Mouse (Mus musculus) skeletal muscle tissue, adult 2 months (tissue): ENCODE results near the gene Zmiz1.
A peak's percentile ranks its signal among the peaks of the same experiment; 100 is the strongest.

ENCODE experiments used
- DNase-seq: peaks from one replicate; pipeline ENCODE4 v3.0.0-alpha.2; 2012; ENCODE audit warnings: low read depth, low spot score

Gene Zmiz1

GRCm38 (mm10) chr14:25459016-25459393 is at the start of gene Zmiz1:
Gene Zmiz1 (plus strand): TSS chr14:25459185.
- peak; percentile 88 for DNase-seq

GRCm38 (mm10) chr14:25411848-25412527 is 47.0 kb upstream of the Zmiz1 start:
- no peak for DNase-seq

GRCm38 (mm10) chr14:25412811-25413210 is 46.2 kb upstream of the Zmiz1 start:
- DNase-seq, result no peak

GRCm38 (mm10) chr14:25413510-25413909 is 45.5 kb upstream of the Zmiz1 start:
- no peak for DNase-seq

- DNase-seq, result no peak
Observed at GRCm38 (mm10) chr14:25414115-25414514, 44.9 kb upstream of the Zmiz1 start.

- DNase-seq, result no peak
Observed at GRCm38 (mm10) chr14:25420001-25420690, 38.8 kb upstream of the Zmiz1 start.

- peak; percentile 38 for DNase-seq
Observed at GRCm38 (mm10) chr14:25420987-25421386, 38.0 kb upstream of the Zmiz1 start.

GRCm38 (mm10) chr14:25421596-25422001 is 37.4 kb upstream of the Zmiz1 start:
- DNase-seq, result no peak

GRCm38 (mm10) chr14:25422946-25423345 is 36.0 kb upstream of the Zmiz1 start:
- DNase-seq, result no peak

GRCm38 (mm10) chr14:25423721-25424443 is 35.1 kb upstream of the Zmiz1 start:
- DNase-seq, result no peak

GRCm38 (mm10) chr14:25438255-25438654 is 20.7 kb upstream of the Zmiz1 start:
- DNase-seq, result no peak

GRCm38 (mm10) chr14:25440116-25440515 is 18.9 kb upstream of the Zmiz1 start:
- no peak for DNase-seq

- no peak for DNase-seq
Observed at GRCm38 (mm10) chr14:25440777-25441176, 18.2 kb upstream of the Zmiz1 start.

GRCm38 (mm10) chr14:25441469-25441868 is 17.5 kb upstream of the Zmiz1 start:
- DNase-seq, result no peak

- no peak for DNase-seq
Observed at GRCm38 (mm10) chr14:25442676-25443075, 16.3 kb upstream of the Zmiz1 start.

- no peak for DNase-seq
Observed at GRCm38 (mm10) chr14:25447136-25447775, 11.7 kb upstream of the Zmiz1 start.

GRCm38 (mm10) chr14:25448471-25448870 is 10.5 kb upstream of the Zmiz1 start:
- no peak for DNase-seq

- DNase-seq, result no peak
Observed at GRCm38 (mm10) chr14:25451099-25451667, 7.8 kb upstream of the Zmiz1 start.

- no peak for DNase-seq
Observed at GRCm38 (mm10) chr14:25451699-25452632, 7.0 kb upstream of the Zmiz1 start.

GRCm38 (mm10) chr14:25452633-25453025 is 6.4 kb upstream of the Zmiz1 start:
- no peak for DNase-seq
